Mouse (Mus musculus): ENCODE results near the gene Klra4. TPM values are rescaled to one million over a fixed set of nuclear protein-coding genes. Genes with fewer than 3 reads are reported as not detected.

The Klra4 gene
- polyA plus RNA-seq, 1 experiment from 2014 or later: not detected

Other genes with a start within 250 kb of the Klra4 start
- gene Gm17631, start 204.6 kb downstream of the Klra4 start, polyA plus RNA-seq (2014; fragmentation: Nextera tagmentation; extraction: Ambion mirVana): not detected in 2 replicates
- not detected in 2 replicates for gene Klra17, start 190.6 kb downstream of the Klra4 start, polyA plus RNA-seq (2014; fragmentation: Nextera tagmentation; extraction: Ambion mirVana)
- not detected in 2 replicates for gene Klra5, start 149.6 kb downstream of the Klra4 start, polyA plus RNA-seq (2014; fragmentation: Nextera tagmentation; extraction: Ambion mirVana)
- not detected in 2 replicates for gene Klra6, start 40.3 kb downstream of the Klra4 start, polyA plus RNA-seq (2014; fragmentation: Nextera tagmentation; extraction: Ambion mirVana)
- not detected in 2 replicates for gene Klra8, start 62.6 kb upstream of the Klra4 start, polyA plus RNA-seq (2014; fragmentation: Nextera tagmentation; extraction: Ambion mirVana)
- gene Klra9, start 125.8 kb upstream of the Klra4 start, polyA plus RNA-seq (2014; fragmentation: Nextera tagmentation; extraction: Ambion mirVana): not detected in 2 replicates
- not detected in 2 replicates for gene Klra7, start 166.1 kb upstream of the Klra4 start, polyA plus RNA-seq (2014; fragmentation: Nextera tagmentation; extraction: Ambion mirVana)
- not detected in 2 replicates for gene Klra10, start 214.7 kb upstream of the Klra4 start, polyA plus RNA-seq (2014; fragmentation: Nextera tagmentation; extraction: Ambion mirVana)

All from kidney, embryonic 14.5 days (tissue).